Comparison of ENCODE assay signal across 11 mouse cellular contexts in genomic region chr12:116590076-116590475, GRCm38 (mm10).
"Had no signal": no experiment of that assay in that cellular context is flagged by ENCODE, and none has a peak within 500 bp of the region (broad histone marks: within the 10 kb centered on the region; RNA-seq: fewer than 3 reads in every experiment).

No protein-coding gene starts in this region.

- DNase-seq: retina, postnatal 1 day; right cerebral cortex, adult 18-20 months; right cerebral cortex, postnatal 14 days; right cerebral cortex, postnatal 25 days; right cerebral cortex, postnatal 4 days; spleen, adult 18-20 months; thymus, adult 2 months; thymus, postnatal 14 days; thymus, postnatal 25 days; thymus, postnatal 36 days; thymus, postnatal 4 days had no signal
